Mouse (Mus musculus) right cerebral cortex, postnatal 25 days (tissue): ENCODE data around the gene Adamts9.

Source experiments
- DNase-seq: peaks from one replicate; pipeline ENCODE4 v3.0.0; 2022

The Adamts9 gene

GRCm38 (mm10) chr6:92858721-92859510 is 84.4 kb downstream of the Adamts9 start:
- no peak for DNase-seq

- no peak for DNase-seq
These were observed 85.5 kb downstream of the Adamts9 start for GRCm38 (mm10) chr6:92857761-92858160.

- no peak for DNase-seq
These were observed 88.4 kb downstream of the Adamts9 start for GRCm38 (mm10) chr6:92854873-92855272.

- DNase-seq, result peak; percentile 61
These were observed 93.0 kb downstream of the Adamts9 start for GRCm38 (mm10) chr6:92850250-92850649.

- no peak for DNase-seq
These were observed 94.1 kb downstream of the Adamts9 start for GRCm38 (mm10) chr6:92849208-92849607.

- no peak for DNase-seq
These were observed 96.7 kb downstream of the Adamts9 start for GRCm38 (mm10) chr6:92846614-92847013.

GRCm38 (mm10) chr6:92845898-92846297 is 97.4 kb downstream of the Adamts9 start:
- no peak for DNase-seq

GRCm38 (mm10) chr6:92843474-92843873 is 99.8 kb downstream of the Adamts9 start:
- no peak for DNase-seq

GRCm38 (mm10) chr6:92842000-92842399 is 101.3 kb downstream of the Adamts9 start:
- no peak for DNase-seq

- no peak for DNase-seq
These were observed 112.2 kb downstream of the Adamts9 start for GRCm38 (mm10) chr6:92831106-92831505.

- DNase-seq, result no peak
These were observed 114.1 kb downstream of the Adamts9 start for GRCm38 (mm10) chr6:92829148-92829547.

GRCm38 (mm10) chr6:92827360-92827759 is 115.9 kb downstream of the Adamts9 start:
- no peak for DNase-seq

- no peak for DNase-seq
These were observed 116.7 kb downstream of the Adamts9 start for GRCm38 (mm10) chr6:92826561-92826960.

GRCm38 (mm10) chr6:92823991-92824390 is 119.3 kb downstream of the Adamts9 start:
- no peak for DNase-seq

GRCm38 (mm10) chr6:92822006-92822405 is 121.3 kb downstream of the Adamts9 start:
- no peak for DNase-seq

- no peak for DNase-seq
These were observed 121.7 kb downstream of the Adamts9 start for GRCm38 (mm10) chr6:92821606-92822005.

GRCm38 (mm10) chr6:92817661-92818060 is 125.6 kb downstream of the Adamts9 start:
- no peak for DNase-seq

GRCm38 (mm10) chr6:92816311-92816751 is 127.0 kb downstream of the Adamts9 start, which contains the start of gene A730049H05Rik:
A730049H05Rik (plus strand) TSS chr6:92816478.
- no peak for DNase-seq

- no peak for DNase-seq
These were observed 130.5 kb downstream of the Adamts9 start for GRCm38 (mm10) chr6:92812702-92813370.

GRCm38 (mm10) chr6:92811566-92811965 is 131.7 kb downstream of the Adamts9 start:
- no peak for DNase-seq

- DNase-seq, result no peak
These were observed 132.7 kb downstream of the Adamts9 start for GRCm38 (mm10) chr6:92810628-92811027.

GRCm38 (mm10) chr6:92809818-92810217 is 133.5 kb downstream of the Adamts9 start:
- DNase-seq, result no peak

- DNase-seq, result no peak
These were observed 138.9 kb downstream of the Adamts9 start for GRCm38 (mm10) chr6:92804254-92804971.
